Mouse (Mus musculus) kidney, postnatal 0 days (tissue): Measurements from ENCODE around the gene D930007J09Rik. TPM values are rescaled to one million over a fixed set of nuclear protein-coding genes. Genes with fewer than 3 reads are reported as not detected.

Experiments used
- ATAC-seq: fragments of 200-750 bp; cut with Nextera tagmentation; replicated peaks from 2 replicates; pipeline ENCODE4 v1.8.0; 2017; ENCODE audit warnings: low read depth, moderate number of reproducible peaks, moderate TSS enrichment, moderate library complexity; ENCODE audit not compliant: low FRiP score
- DNase-seq: peaks from one replicate; pipeline ENCODE4 v3.0.0-alpha.2; 2016; ENCODE audit warnings: low spot score
- H3K27ac ChIP-seq: fragments of 300-500 bp; sonication (generic); 2 replicates; pipeline ENCODE4 v1.5.1; 2014; ENCODE audit warnings: mild to moderate bottlenecking
- H3K27me3 ChIP-seq: fragments of 300-500 bp; sonication (generic); 2 replicates; pipeline ENCODE4 v1.6.1; 2014; ENCODE audit warnings: low read length, mixed read lengths; ENCODE audit not compliant: insufficient read depth
- H3K36me3 ChIP-seq: fragments of 300-500 bp; sonication (generic); 2 replicates; pipeline ENCODE4 v1.6.1; 2014; ENCODE audit warnings: low read length, mixed read lengths; ENCODE audit not compliant: insufficient read depth
- H3K4me1 ChIP-seq: fragments of 300-500 bp; sonication (generic); replicated peaks from 2 replicates; pipeline ENCODE4 v1.6.1; 2014; ENCODE audit warnings: antibody characterized with exemption, low read length, mixed read lengths; ENCODE audit not compliant: insufficient read depth
- H3K4me2 ChIP-seq: fragments of 300-500 bp; sonication (generic); 2 replicates; pipeline ENCODE4 v1.6.1; 2014; ENCODE audit warnings: mild to moderate bottlenecking, low read length, moderate library complexity, mixed read lengths
- H3K4me3 ChIP-seq: fragments of 300-500 bp; sonication (generic); replicated peaks from 2 replicates; pipeline ENCODE4 v1.5.1; 2014; ENCODE audit warnings: low read depth, low read length
- H3K9ac ChIP-seq: fragments of 300-500 bp; sonication (generic); 2 replicates; pipeline ENCODE4 v1.6.1; 2014; ENCODE audit warnings: low read depth, low read length
- H3K9me3 ChIP-seq: fragments of 300-500 bp; sonication (generic); replicated peaks from 2 replicates; pipeline ENCODE4 v1.6.1; 2016; ENCODE audit warnings: low read length, inconsistent platforms, mixed read lengths
- CTCF ChIP-seq: IDR thresholded peaks from 2 replicates; pipeline ENCODE4 v1.5.1; 2016; ENCODE audit warnings: antibody characterized with exemption, low read depth, mild to moderate bottlenecking, moderate library complexity
- WGBS: fragments of 180-500 bp; shearing (Covaris S2); extraction: QIAGEN DNeasy Blood & Tissue Kit; methylation state at CpG from one replicate; pipeline ENCODE4 v1.1.7; 2014; 5-methylcytosine and 5-hydroxymethylcytosine counted together
- polyA plus RNA-seq: library from polyadenylated mRNA; unstranded; fragments of >200 nt; fragmentation: Nextera tagmentation; extraction: Ambion mirVana; gene quantifications from 2 replicates; pipeline ENCODE4 v1.2.1, GENCODE M21; 2015

D930007J09Rik gene
- polyA plus RNA-seq, 1 experiment from 2014 or later, result not detected

- Histone ChIP-seq H3K27me3 (no peaks in the 10 kb centered on the region), H3K4me2 (no peak overlapping the region), H3K9me3 (no peaks in the 10 kb centered on the region), H3K4me3 (no peak overlapping the region), H3K27ac (no peak overlapping the region), H3K36me3 (no peaks in the 10 kb centered on the region), H3K4me1 (no peaks in the 10 kb centered on the region), H3K9ac (no peak overlapping the region)
- 58% methylated on average over 3 of the region's 3 CpGs for WGBS
- no peak for ATAC-seq
- DNase-seq, result peak; percentile 5
- TF ChIP-seq CTCF, result no peak
Measured at GRCm38 (mm10) chr13:32831505-32832273, 29.0 kb upstream of the D930007J09Rik start.

- no peaks in the 10 kb centered on the region for H3K27me3 ChIP-seq
- TF ChIP-seq CTCF, result no peak
Measured at GRCm38 (mm10) chr13:32828886-32829285, 26.2 kb upstream of the D930007J09Rik start.

DNA sequence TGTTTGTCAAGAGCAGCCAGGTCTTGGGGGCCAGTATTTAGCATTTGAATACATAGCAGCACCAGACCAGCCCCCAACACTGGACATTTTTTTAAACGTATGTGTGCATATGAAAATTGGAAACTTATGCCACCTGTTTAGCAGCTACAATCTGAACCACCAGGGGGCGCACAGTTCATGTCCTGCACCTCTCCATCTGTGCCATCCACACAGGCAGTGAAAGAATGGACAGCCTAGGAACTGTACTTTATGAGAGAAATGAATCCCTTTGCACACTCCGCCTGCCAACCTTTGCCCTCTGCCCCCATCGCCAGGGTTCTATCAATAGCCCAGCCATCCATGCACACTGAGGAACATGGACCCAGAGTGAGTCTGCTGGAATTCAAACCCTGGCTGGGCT is 25.3 kb upstream of the D930007J09Rik start:
- no peaks in the 10 kb centered on the region for H3K9me3 ChIP-seq
- H3K36me3 ChIP-seq, result 0 out of 2 replicates have a peak, but pooled peaks cover 2% of the 10 kb centered on the region
- H3K4me2 ChIP-seq, result no peak overlapping the region
- no peak overlapping the region for H3K4me3 ChIP-seq
- H3K4me1 ChIP-seq, result no peaks in the 10 kb centered on the region
- TF ChIP-seq CTCF, result peak; percentile 76
- WGBS, result 64% methylated on average over 4 of the region's 4 CpGs
- no peak overlapping the region for H3K27ac ChIP-seq
- peak; percentile 56 for DNase-seq
- H3K27me3 ChIP-seq, result no peaks in the 10 kb centered on the region
- no peak overlapping the region for H3K9ac ChIP-seq
- no peak; the same call in 1 of the 2 replicates for ATAC-seq

More at GRCm38 (mm10) chr13:32828886-32829285, 26.2 kb upstream of the D930007J09Rik start:
- Histone ChIP-seq H3K36me3 (0 out of 2 replicates have a peak, but pooled peaks cover 2% of the 10 kb centered on the region), H3K27ac (no peak overlapping the region), H3K9me3 (no peaks in the 10 kb centered on the region), H3K4me3 (no peak overlapping the region), H3K4me1 (no peaks in the 10 kb centered on the region), H3K9ac (no peak overlapping the region), H3K4me2 (no peak overlapping the region)
- DNase-seq, result no peak
- 71% methylated on average over 4 of the region's 4 CpGs for WGBS
- no peak for ATAC-seq

- Histone ChIP-seq H3K9ac (no peak overlapping the region), H3K27ac (no peak overlapping the region), H3K4me1 (no peaks in the 10 kb centered on the region), H3K36me3 (0 out of 2 replicates have a peak, but pooled peaks cover 2% of the 10 kb centered on the region), H3K4me2 (no peak overlapping the region), H3K27me3 (no peaks in the 10 kb centered on the region), H3K4me3 (no peak overlapping the region), H3K9me3 (no peaks in the 10 kb centered on the region)
- peak; percentile 49 for TF ChIP-seq CTCF
- DNase-seq (no peak), ATAC-seq (no peak)
- 83% methylated on average over 3 of the region's 3 CpGs for WGBS
Measured at GRCm38 (mm10) chr13:32827111-32827822, 24.6 kb upstream of the D930007J09Rik start.

- Histone ChIP-seq H3K36me3 (peaks cover 15% of the 10 kb centered on the region), H3K27ac (no peak overlapping the region), H3K9ac (no peak overlapping the region), H3K4me1 (no peaks in the 10 kb centered on the region), H3K4me3 (no peak overlapping the region), H3K9me3 (no peaks in the 10 kb centered on the region), H3K4me2 (no peak overlapping the region), H3K27me3 (no peaks in the 10 kb centered on the region)
- TF ChIP-seq CTCF, result no peak
- ATAC-seq, result no peak
- WGBS, result 90% methylated on average over 8 of the region's 8 CpGs
- DNase-seq, result no peak
Measured at GRCm38 (mm10) chr13:32825546-32825945, 22.9 kb upstream of the D930007J09Rik start.
